Mouse (Mus musculus) cerebellum, adult 2 months (tissue): ENCODE measurements around the gene Stam2.

ENCODE experiments used
- CTCF ChIP-seq: fragments of 200-500 bp; IDR thresholded peaks from 2 replicates; pipeline ENCODE4 v1.5.1; 2011; ENCODE audit warnings: low read depth, mild to moderate bottlenecking, control low read depth, low read length, moderate library complexity, borderline replicate concordance; ENCODE audit not compliant: insufficient read depth
- POLR2A ChIP-seq: fragments of 200-500 bp; IDR thresholded peaks from 2 replicates; pipeline ENCODE4 v1.6.1; 2011; ENCODE audit warnings: low read length, control low read depth, borderline replicate concordance; ENCODE audit not compliant: insufficient read depth

DNA sequence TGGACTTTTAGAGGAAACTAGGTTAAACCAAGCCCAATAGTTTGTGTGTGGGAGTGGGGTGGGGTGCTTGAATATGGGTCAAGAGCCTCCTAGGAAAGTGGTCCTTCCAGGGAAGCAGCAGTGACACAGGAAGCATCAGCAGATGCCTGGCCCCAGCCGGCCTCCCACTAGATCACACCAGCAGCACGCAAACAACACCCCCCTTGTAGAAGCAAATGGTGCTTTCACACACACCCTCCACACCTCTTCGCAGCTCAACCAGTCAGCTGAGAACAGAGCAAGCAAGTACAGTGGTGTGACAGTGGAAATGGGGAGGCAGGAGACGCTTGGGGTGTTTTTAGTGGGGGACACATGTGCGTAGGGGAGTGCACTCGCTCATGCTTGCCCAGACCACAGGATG, 98.4 kb downstream of the Stam2 start:
- no peak for TF ChIP-seq CTCF
- no peak for TF ChIP-seq POLR2A
